Mouse (Mus musculus) myocyte (in vitro differentiated cells): ENCODE measurements around the gene Igdcc3.

Source experiments
- E2F4 ChIP-seq: IDR thresholded peaks from one replicate; pipeline ENCODE4 v1.6.1; 2011; ENCODE audit warnings: mild to moderate bottlenecking, control low read depth, moderate library complexity; ENCODE audit not compliant: insufficient read depth
- MYOG ChIP-seq, 3 experiments: IDR thresholded peaks; one replicate each; pipeline ENCODE4 v1.6.1; 2011; ENCODE audit warnings: control low read depth in 2 of 3, low read depth in 2 of 3, mild to moderate bottlenecking in 2 of 3; ENCODE audit not compliant: insufficient read length in 2 of 3, control insufficient read depth in 1 of 3, insufficient read depth in 1 of 3
- POLR2A ChIP-seq: IDR thresholded peaks from one replicate; pipeline ENCODE4 v1.6.1; 2011; ENCODE audit warnings: low read depth, mild to moderate bottlenecking, control low read depth, moderate library complexity; ENCODE audit not compliant: insufficient read length
- REST ChIP-seq: IDR thresholded peaks from one replicate; pipeline ENCODE4 v1.6.1; 2011; ENCODE audit warnings: mild to moderate bottlenecking, control low read depth, moderate library complexity; ENCODE audit not compliant: insufficient read depth, insufficient read length
- TCF12 ChIP-seq: IDR thresholded peaks from one replicate; pipeline ENCODE4 v1.6.1; 2011; ENCODE audit warnings: mild to moderate bottlenecking, control low read depth; ENCODE audit not compliant: poor library complexity, insufficient read depth, severe bottlenecking
- TCF3 ChIP-seq: IDR thresholded peaks from one replicate; pipeline ENCODE4 v1.6.1; 2011; ENCODE audit warnings: low read depth, control low read depth; ENCODE audit not compliant: insufficient read length

- TF ChIP-seq E2F4, result no peak
- no peak for TF ChIP-seq POLR2A
- no peak for TF ChIP-seq REST
- no peak for TF ChIP-seq MYOG (IDR thresholded peaks at IDR 0.05; ENCODE audit: control insufficient read depth in 1 of 3, insufficient read depth in 1 of 3, insufficient read length in 2 of 3, low read depth in 2 of 3)
- no peak for TF ChIP-seq TCF3
- no peak for TF ChIP-seq TCF12
Measured at GRCm38 (mm10) chr9:65191755-65192469, 50.9 kb downstream of the Igdcc3 start.
